In the genomic region with DNA sequence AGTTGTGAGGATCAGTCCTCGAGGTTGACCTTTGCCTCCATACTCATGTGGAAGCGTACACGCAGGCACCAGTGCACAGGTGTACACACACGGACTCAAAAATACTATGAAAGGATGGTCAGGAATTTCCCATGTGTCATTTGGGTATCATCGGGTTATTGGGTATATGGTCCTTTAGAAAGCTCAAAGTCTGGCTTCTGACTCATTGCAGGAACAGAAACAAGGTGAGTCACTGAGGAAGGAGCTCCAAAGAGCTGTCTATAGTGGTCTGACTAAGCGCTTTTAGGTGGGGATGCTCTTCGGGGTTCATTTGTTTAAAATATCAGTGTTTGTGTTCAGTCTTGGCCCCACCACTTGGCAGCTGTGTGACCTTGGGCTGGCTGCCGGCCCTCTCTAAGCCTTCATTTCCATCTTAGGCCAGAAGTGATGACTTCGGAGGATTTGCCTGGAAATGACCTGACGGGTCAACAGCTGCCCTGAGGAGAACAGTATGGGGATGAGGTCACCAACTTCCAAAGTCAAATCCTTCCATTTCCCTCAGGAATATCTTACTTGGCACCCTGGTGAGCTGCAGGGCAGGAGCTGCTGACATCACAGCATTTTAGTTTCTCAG, we compare ENCODE assay signal across 23 mouse cellular contexts. TPM values are rescaled to one million over a fixed set of nuclear protein-coding genes. Genes with fewer than 3 reads are reported as not detected.
DNase-seq lines count a peak whose midpoint lies in the region; ATAC-seq and TF ChIP-seq lines count a peak whose summit lies in the region.
"Had no signal": no experiment of that assay in that cellular context is flagged by ENCODE, and none has a peak within 500 bp of the region (broad histone marks: within the 10 kb centered on the region; RNA-seq: fewer than 3 reads in every experiment).

No protein-coding gene starts in this region.

- H3K9ac ChIP-seq in intestine, postnatal 0 days (ENCODE audit: low read depth, low read length): no peak overlapping the region
- no peak overlapping the region for H3K9ac ChIP-seq in intestine, embryonic 16.5 days (ENCODE audit: low read depth, low read length)
- H3K9ac ChIP-seq in stomach, postnatal 0 days (ENCODE audit: low read length): no peak overlapping the region
- H3K9ac ChIP-seq: embryonic facial prominence, embryonic 13.5 days; heart, embryonic 13.5 days; hindbrain, embryonic 12.5 days had no signal

- intact Hi-C loops in left cerebral cortex, postnatal 25 days (cut with DNase I): no loop called here

- H3K4me1 ChIP-seq in intestine, postnatal 0 days (replicated peaks; ENCODE audit: control insufficient read depth, insufficient read depth, low read length): no peaks in the 10 kb centered on the region
- H3K4me1 ChIP-seq in intestine, embryonic 16.5 days (ENCODE audit: control insufficient read depth, insufficient read depth, low read length): no peaks in the 10 kb centered on the region
- H3K4me1 ChIP-seq in stomach, postnatal 0 days (replicated peaks; ENCODE audit: control insufficient read depth, insufficient read depth): no peaks in the 10 kb centered on the region
- H3K4me1 ChIP-seq: embryonic facial prominence, embryonic 13.5 days; forebrain, embryonic 10.5 days; heart, embryonic 13.5 days; hindbrain, embryonic 12.5 days had no signal

- TF ChIP-seq CTCF in intestine, postnatal 0 days (IDR thresholded peaks at IDR 0.05; ENCODE audit: low read depth): no peak
- no peak for TF ChIP-seq CTCF in stomach, postnatal 0 days (IDR thresholded peaks at IDR 0.05; ENCODE audit: low read depth)

- no peak for TF ChIP-seq EP300 in stomach, postnatal 0 days (optimal IDR thresholded peaks at IDR 0.05)

- H3K4me3 ChIP-seq in intestine, postnatal 0 days (ENCODE audit: low read depth, low read length): no peak overlapping the region
- no peak overlapping the region for H3K4me3 ChIP-seq in intestine, embryonic 16.5 days (ENCODE audit: low read length)
- no peak overlapping the region for H3K4me3 ChIP-seq in stomach, postnatal 0 days (ENCODE audit: low read depth, low read length)
- H3K4me3 ChIP-seq: embryonic facial prominence, embryonic 13.5 days; forebrain, embryonic 10.5 days; heart, embryonic 13.5 days; hindbrain, embryonic 12.5 days had no signal

- H3K4me2 ChIP-seq in intestine, postnatal 0 days (replicated peaks; ENCODE audit: low read depth): no peak overlapping the region
- no peak overlapping the region for H3K4me2 ChIP-seq in intestine, embryonic 16.5 days (ENCODE audit: low read depth, low read length)
- no peak overlapping the region for H3K4me2 ChIP-seq in stomach, postnatal 0 days (replicated peaks; ENCODE audit: low read depth)
- H3K4me2 ChIP-seq: embryonic facial prominence, embryonic 13.5 days; heart, embryonic 13.5 days; hindbrain, embryonic 12.5 days had no signal

- no peaks in the 10 kb centered on the region for H3K36me3 ChIP-seq in intestine, postnatal 0 days (ENCODE audit: control insufficient read depth, insufficient read depth)
- no peaks in the 10 kb centered on the region for H3K36me3 ChIP-seq in intestine, embryonic 16.5 days (ENCODE audit: control insufficient read depth, insufficient read depth, low read length)
- no peaks in the 10 kb centered on the region for H3K36me3 ChIP-seq in stomach, postnatal 0 days (ENCODE audit: control insufficient read depth, insufficient read depth, low read length)
- H3K36me3 ChIP-seq: embryonic facial prominence, embryonic 13.5 days; forebrain, embryonic 10.5 days; heart, embryonic 13.5 days; hindbrain, embryonic 12.5 days had no signal

- no peaks in the 10 kb centered on the region for H3K9me3 ChIP-seq in intestine, postnatal 0 days (ENCODE audit: control insufficient read depth)
- H3K9me3 ChIP-seq in intestine, embryonic 16.5 days (ENCODE audit: control insufficient read depth, low read length): no peaks in the 10 kb centered on the region
- H3K9me3 ChIP-seq in stomach, postnatal 0 days (ENCODE audit: control insufficient read depth, low read length): no peaks in the 10 kb centered on the region
- H3K9me3 ChIP-seq: embryonic facial prominence, embryonic 13.5 days; forebrain, embryonic 10.5 days; heart, embryonic 13.5 days; hindbrain, embryonic 12.5 days had no signal

- no peak overlapping the region for H3K27ac ChIP-seq in intestine, postnatal 0 days (ENCODE audit: low read depth, low read length)
- H3K27ac ChIP-seq in intestine, embryonic 16.5 days (ENCODE audit: low read length): no peak overlapping the region
- no peak overlapping the region for H3K27ac ChIP-seq in stomach, postnatal 0 days (replicated peaks)
- H3K27ac ChIP-seq: embryonic facial prominence, embryonic 13.5 days; forebrain, embryonic 10.5 days; heart, embryonic 13.5 days; hindbrain, embryonic 12.5 days had no signal

- DNase-seq in CD4-positive helper T cell, adult 2 months (ENCODE audit: low read depth, low spot score): peak; percentile 5
- DNase-seq in stomach, postnatal 0 days (ENCODE audit: low spot score): no peak
- no peak for DNase-seq in left cerebral cortex, postnatal 25 days (ENCODE audit: low spot score in 2 of 2)
- DNase-seq: adrenal gland, postnatal 14 days; cerebellum, adult 11-12 months; cerebellum, adult 9-10 months; cerebellum, postnatal 25 days; gastrocnemius, postnatal 10 days; heart, postnatal 4 days; kidney, adult 2 months had no signal

- peak; percentile 54; the same call in 1 of the 2 replicates for ATAC-seq in intestine, postnatal 0 days
- no peak for ATAC-seq in intestine, embryonic 16.5 days
- ATAC-seq in erythroblast, adult 5-6 weeks (replicated peaks; ENCODE audit: low FRiP score, poor library complexity, severe bottlenecking): 0 out of 2 replicates have a peak, but pooled peaks have one; percentile 30
- 0 out of 2 replicates have a peak, but pooled peaks have one; percentile 47 for ATAC-seq in stomach, postnatal 0 days (ENCODE audit: low FRiP score, low TSS enrichment)
- ATAC-seq in erythroid progenitor cell, adult 5-6 weeks (replicated peaks; ENCODE audit: low FRiP score, poor library complexity, severe bottlenecking): no peak
- no peak for ATAC-seq in granulocyte monocyte progenitor cell, adult 5-6 weeks (replicated peaks; ENCODE audit: poor library complexity, severe bottlenecking)
- ATAC-seq: activated CD4-positive, CD25-positive, alpha-beta regulatory T cell, adult 4 months; forebrain, embryonic 14.5 days; hindbrain, embryonic 16.5 days; Patski had no signal

- H3K27me3 ChIP-seq in intestine, postnatal 0 days (replicated peaks; ENCODE audit: control insufficient read depth, insufficient read depth, low read length): no peaks in the 10 kb centered on the region
- no peaks in the 10 kb centered on the region for H3K27me3 ChIP-seq in intestine, embryonic 16.5 days (replicated peaks; ENCODE audit: control insufficient read depth, insufficient read depth, low read length)
- no peaks in the 10 kb centered on the region for H3K27me3 ChIP-seq in stomach, postnatal 0 days (ENCODE audit: control insufficient read depth, insufficient read depth, low read length)
- H3K27me3 ChIP-seq: embryonic facial prominence, embryonic 13.5 days; Patski had no signal

- WGBS in intestine, postnatal 0 days: 72% methylated on average over 10 of the region's 10 CpGs
- WGBS in intestine, embryonic 16.5 days: 74% methylated on average over 10 of the region's 10 CpGs
- WGBS in stomach, postnatal 0 days: 66% methylated on average over 10 of the region's 10 CpGs

RNA-seq across cellular contexts. Expression of gene Rnf24, which starts 33.8 kb away (rescaled TPM):
- polyA plus RNA-seq in intestine, postnatal 0 days (2015; fragmentation: Nextera tagmentation; extraction: Ambion mirVana): 1.1 and 1.4 TPM in 2 replicates
- polyA plus RNA-seq in intestine, embryonic 16.5 days (2015; fragmentation: Nextera tagmentation; extraction: Ambion mirVana): 1.7 and 2.3 TPM in 2 replicates
- 0.84 and 3.5 TPM in 2 replicates for total RNA-seq in erythroblast, adult 5-6 weeks (2015; ENCODE audit: low replicate concordance)
- 0.42 and 0.43 TPM in 2 replicates for total RNA-seq in erythroblast, adult 5-6 weeks (2017; ENCODE audit: low replicate concordance)
- 1.2 and 1.3 TPM in 2 replicates for polyA plus RNA-seq in stomach, postnatal 0 days (2015; fragmentation: Nextera tagmentation; extraction: Ambion mirVana)
- 1.1 and 2.9 TPM in 2 replicates for total RNA-seq in erythroid progenitor cell, adult 5-6 weeks (2015; ENCODE audit: low replicate concordance)
- total RNA-seq in erythroid progenitor cell, adult 5-6 weeks (2017; ENCODE audit: low replicate concordance): 0.77 and 6.4 TPM in 2 replicates
- total RNA-seq in granulocyte monocyte progenitor cell, adult 5-6 weeks (2014; fragmentation: Nextera tagmentation): 2.8 and 8.2 TPM in 2 replicates
- 1.6 and 1.9 TPM in 2 replicates for total RNA-seq in granulocyte monocyte progenitor cell, adult 5-6 weeks (2017)
- 10 to 100 TPM; 38.2 to 40.0 TPM for total RNA-seq in left cerebral cortex, postnatal 25 days (2021)

Comparison
In these comparisons a context has a peak if more than half of its experiments do, and no peak if none do; other contexts are left out.
1. ATAC-seq: peak in intestine, postnatal 0 days (single experiment), erythroblast, adult 5-6 weeks (single experiment) and stomach, postnatal 0 days (single experiment); none in intestine, embryonic 16.5 days (single experiment), erythroid progenitor cell, adult 5-6 weeks (single experiment) and granulocyte monocyte progenitor cell, adult 5-6 weeks (single experiment).
2. RNA of gene Rnf24, which starts 33.8 kb away (total RNA-seq): 38.2 to 40.0 TPM in left cerebral cortex, postnatal 25 days; 1.6 to 8.2 TPM in granulocyte monocyte progenitor cell, adult 5-6 weeks, 0.77 to 6.4 TPM in erythroid progenitor cell, adult 5-6 weeks and 0.42 to 3.5 TPM in erythroblast, adult 5-6 weeks; every median in the first group is over 4 times any median in the second.